Mouse (Mus musculus): ENCODE measurements around the gene Rgs18. TPM values are rescaled to one million over a fixed set of nuclear protein-coding genes. Genes with fewer than 3 reads are reported as not detected.

Gene Rgs18
- 0.28 TPM in 1 of 2 replicates, not detected in the other for polyA plus RNA-seq (2014; fragmentation: Nextera tagmentation; extraction: Ambion mirVana)

- Histone ChIP-seq H3K9ac (ENCODE audit: low read length) (no peak within 1 kb of the TSS), H3K9me3 (ENCODE audit: control insufficient read depth, low read length) (no peaks in the 10 kb centered on the region), H3K27me3 (ENCODE audit: control insufficient read depth, insufficient read depth, low read length) (no peaks in the 10 kb centered on the region), H3K4me3 (ENCODE audit: control insufficient read depth in 1 of 2, insufficient read depth in 1 of 2, low read depth in 1 of 2, low read length in 2 of 2) (no peak within 1 kb of the TSS), H3K27ac (replicated peaks in 1 of 2; ENCODE audit: control insufficient read depth in 1 of 2, insufficient read depth in 1 of 2, low read depth in 2 of 2, low read length in 2 of 2) (no peak within 1 kb of the TSS), H3K4me2 (ENCODE audit: low read length) (no peak within 1 kb of the TSS), H3K4me1 (ENCODE audit: control insufficient read depth in 2 of 2, insufficient read depth in 2 of 2, low read length in 2 of 2) (no peaks in the 10 kb centered on the region), H3K36me3 (ENCODE audit: control insufficient read depth, insufficient read depth, low read length) (no peaks in the 10 kb centered on the region)
- 81% methylated on average over 5 of the region's 5 CpGs for WGBS
- no peak for ATAC-seq (ENCODE audit: insufficient number of reproducible peaks, insufficient read depth, low FRiP score, low read depth)
These were observed at the start of gene Rgs18 for GRCm38 (mm10) chr1:144775331-144775730. Rgs18 (minus strand) TSS chr1:144775435.

GRCm38 (mm10) chr1:144774394-144774793 lies 841 bp downstream of the Rgs18 start:
- WGBS: 68% methylated on average over 1 of the region's 1 CpGs

GRCm38 (mm10) chr1:144766218-144766617 lies 9.0 kb downstream of the Rgs18 start:
- no peak overlapping the region for H3K4me2 ChIP-seq (ENCODE audit: low read length)
- no peaks in the 10 kb centered on the region for H3K9me3 ChIP-seq (ENCODE audit: control insufficient read depth, low read length)
- no peaks in the 10 kb centered on the region for H3K27me3 ChIP-seq (ENCODE audit: control insufficient read depth, insufficient read depth, low read length)
- 53% methylated on average over 2 of the region's 2 CpGs for WGBS
- H3K4me3 ChIP-seq (ENCODE audit: control insufficient read depth in 1 of 2, insufficient read depth in 1 of 2, low read depth in 1 of 2, low read length in 2 of 2): no peak overlapping the region
- no peaks in the 10 kb centered on the region for H3K36me3 ChIP-seq (ENCODE audit: control insufficient read depth, insufficient read depth, low read length)
- no peak overlapping the region for H3K27ac ChIP-seq (replicated peaks in 1 of 2; ENCODE audit: control insufficient read depth in 1 of 2, insufficient read depth in 1 of 2, low read depth in 2 of 2, low read length in 2 of 2)
- H3K4me1 ChIP-seq (ENCODE audit: control insufficient read depth in 2 of 2, insufficient read depth in 2 of 2, low read length in 2 of 2): no peaks in the 10 kb centered on the region
- no peak overlapping the region for H3K9ac ChIP-seq (ENCODE audit: low read length)
- no peak for ATAC-seq (ENCODE audit: insufficient number of reproducible peaks, insufficient read depth, low FRiP score, low read depth)

More at GRCm38 (mm10) chr1:144774394-144774793, 841 bp downstream of the Rgs18 start:
- Histone ChIP-seq H3K9ac (ENCODE audit: low read length) (no peak overlapping the region), H3K4me1 (ENCODE audit: control insufficient read depth in 2 of 2, insufficient read depth in 2 of 2, low read length in 2 of 2) (no peaks in the 10 kb centered on the region), H3K4me3 (ENCODE audit: control insufficient read depth in 1 of 2, insufficient read depth in 1 of 2, low read depth in 1 of 2, low read length in 2 of 2) (no peak overlapping the region), H3K4me2 (ENCODE audit: low read length) (no peak overlapping the region), H3K27ac (replicated peaks in 1 of 2; ENCODE audit: control insufficient read depth in 1 of 2, insufficient read depth in 1 of 2, low read depth in 2 of 2, low read length in 2 of 2) (no peak overlapping the region), H3K27me3 (ENCODE audit: control insufficient read depth, insufficient read depth, low read length) (no peaks in the 10 kb centered on the region), H3K36me3 (ENCODE audit: control insufficient read depth, insufficient read depth, low read length) (no peaks in the 10 kb centered on the region), H3K9me3 (ENCODE audit: control insufficient read depth, low read length) (no peaks in the 10 kb centered on the region)
- ATAC-seq (ENCODE audit: insufficient number of reproducible peaks, insufficient read depth, low FRiP score, low read depth): no peak

- H3K4me2 ChIP-seq (ENCODE audit: low read length): no peak overlapping the region
- H3K9ac ChIP-seq (ENCODE audit: low read length): no peak overlapping the region
- no peaks in the 10 kb centered on the region for H3K27me3 ChIP-seq (ENCODE audit: control insufficient read depth, insufficient read depth, low read length)
- no peaks in the 10 kb centered on the region for H3K9me3 ChIP-seq (ENCODE audit: control insufficient read depth, low read length)
- no peaks in the 10 kb centered on the region for H3K36me3 ChIP-seq (ENCODE audit: control insufficient read depth, insufficient read depth, low read length)
- H3K4me1 ChIP-seq (ENCODE audit: control insufficient read depth in 2 of 2, insufficient read depth in 2 of 2, low read length in 2 of 2): no peaks in the 10 kb centered on the region
- no peak overlapping the region for H3K27ac ChIP-seq (replicated peaks in 1 of 2; ENCODE audit: control insufficient read depth in 1 of 2, insufficient read depth in 1 of 2, low read depth in 2 of 2, low read length in 2 of 2)
- 81% methylated on average over 3 of the region's 3 CpGs for WGBS
- ATAC-seq (ENCODE audit: insufficient number of reproducible peaks, insufficient read depth, low FRiP score, low read depth): no peak
- H3K4me3 ChIP-seq (ENCODE audit: control insufficient read depth in 1 of 2, insufficient read depth in 1 of 2, low read depth in 1 of 2, low read length in 2 of 2): no peak overlapping the region
These were observed 14.4 kb downstream of the Rgs18 start for GRCm38 (mm10) chr1:144760792-144761191.

GRCm38 (mm10) chr1:144750763-144751162 lies 24.5 kb downstream of the Rgs18 start:
- no peak overlapping the region for H3K27ac ChIP-seq (replicated peaks in 1 of 2; ENCODE audit: control insufficient read depth in 1 of 2, insufficient read depth in 1 of 2, low read depth in 2 of 2, low read length in 2 of 2)
- H3K4me1 ChIP-seq (ENCODE audit: control insufficient read depth in 2 of 2, insufficient read depth in 2 of 2, low read length in 2 of 2): no peaks in the 10 kb centered on the region
- H3K9ac ChIP-seq (ENCODE audit: low read length): no peak overlapping the region
- WGBS: 65% methylated on average over 3 of the region's 3 CpGs
- H3K4me2 ChIP-seq (ENCODE audit: low read length): no peak overlapping the region
- no peaks in the 10 kb centered on the region for H3K36me3 ChIP-seq (ENCODE audit: control insufficient read depth, insufficient read depth, low read length)
- no peak overlapping the region for H3K4me3 ChIP-seq (ENCODE audit: control insufficient read depth in 1 of 2, insufficient read depth in 1 of 2, low read depth in 1 of 2, low read length in 2 of 2)
- H3K9me3 ChIP-seq (ENCODE audit: control insufficient read depth, low read length): no peaks in the 10 kb centered on the region
- no peak for ATAC-seq (ENCODE audit: insufficient number of reproducible peaks, insufficient read depth, low FRiP score, low read depth)
- no peaks in the 10 kb centered on the region for H3K27me3 ChIP-seq (ENCODE audit: control insufficient read depth, insufficient read depth, low read length)

GRCm38 (mm10) chr1:144746182-144746581 lies 29.1 kb downstream of the Rgs18 start:
- no peaks in the 10 kb centered on the region for H3K9me3 ChIP-seq (ENCODE audit: control insufficient read depth, low read length)
- H3K36me3 ChIP-seq (ENCODE audit: control insufficient read depth, insufficient read depth, low read length): no peaks in the 10 kb centered on the region
- H3K27me3 ChIP-seq (ENCODE audit: control insufficient read depth, insufficient read depth, low read length): no peaks in the 10 kb centered on the region
- 90% methylated on average over 1 of the region's 1 CpGs for WGBS
- H3K27ac ChIP-seq (replicated peaks in 1 of 2; ENCODE audit: control insufficient read depth in 1 of 2, insufficient read depth in 1 of 2, low read depth in 2 of 2, low read length in 2 of 2): no peak overlapping the region
- H3K4me2 ChIP-seq (ENCODE audit: low read length): no peak overlapping the region
- ATAC-seq (ENCODE audit: insufficient number of reproducible peaks, insufficient read depth, low FRiP score, low read depth): no peak
- no peak overlapping the region for H3K9ac ChIP-seq (ENCODE audit: low read length)
- no peak overlapping the region for H3K4me3 ChIP-seq (ENCODE audit: control insufficient read depth in 1 of 2, insufficient read depth in 1 of 2, low read depth in 1 of 2, low read length in 2 of 2)
- H3K4me1 ChIP-seq (ENCODE audit: control insufficient read depth in 2 of 2, insufficient read depth in 2 of 2, low read length in 2 of 2): no peaks in the 10 kb centered on the region

GRCm38 (mm10) chr1:144737739-144738138 lies 37.5 kb downstream of the Rgs18 start:
- Histone ChIP-seq H3K9ac (ENCODE audit: low read length) (no peak overlapping the region), H3K4me2 (ENCODE audit: low read length) (no peak overlapping the region), H3K36me3 (ENCODE audit: control insufficient read depth, insufficient read depth, low read length) (no peaks in the 10 kb centered on the region), H3K4me1 (ENCODE audit: control insufficient read depth in 2 of 2, insufficient read depth in 2 of 2, low read length in 2 of 2) (no peaks in the 10 kb centered on the region), H3K9me3 (ENCODE audit: control insufficient read depth, low read length) (no peaks in the 10 kb centered on the region), H3K4me3 (ENCODE audit: control insufficient read depth in 1 of 2, insufficient read depth in 1 of 2, low read depth in 1 of 2, low read length in 2 of 2) (no peak overlapping the region), H3K27me3 (ENCODE audit: control insufficient read depth, insufficient read depth, low read length) (no peaks in the 10 kb centered on the region), H3K27ac (replicated peaks in 1 of 2; ENCODE audit: control insufficient read depth in 1 of 2, insufficient read depth in 1 of 2, low read depth in 2 of 2, low read length in 2 of 2) (no peak overlapping the region)
- ATAC-seq (ENCODE audit: insufficient number of reproducible peaks, insufficient read depth, low FRiP score, low read depth): no peak
- 74% methylated on average over 6 of the region's 6 CpGs for WGBS

GRCm38 (mm10) chr1:144720736-144721135 lies 54.5 kb downstream of the Rgs18 start:
- H3K36me3 ChIP-seq (ENCODE audit: control insufficient read depth, insufficient read depth, low read length): no peaks in the 10 kb centered on the region
- H3K4me3 ChIP-seq (ENCODE audit: control insufficient read depth in 1 of 2, insufficient read depth in 1 of 2, low read depth in 1 of 2, low read length in 2 of 2): no peak overlapping the region
- no peak overlapping the region for H3K4me2 ChIP-seq (ENCODE audit: low read length)
- no peak overlapping the region for H3K27ac ChIP-seq (replicated peaks in 1 of 2; ENCODE audit: control insufficient read depth in 1 of 2, insufficient read depth in 1 of 2, low read depth in 2 of 2, low read length in 2 of 2)
- ATAC-seq (ENCODE audit: insufficient number of reproducible peaks, insufficient read depth, low FRiP score, low read depth): no peak
- H3K9me3 ChIP-seq (ENCODE audit: control insufficient read depth, low read length): no peaks in the 10 kb centered on the region
- WGBS: 72% methylated on average over 4 of the region's 4 CpGs
- no peaks in the 10 kb centered on the region for H3K27me3 ChIP-seq (ENCODE audit: control insufficient read depth, insufficient read depth, low read length)
- no peak overlapping the region for H3K9ac ChIP-seq (ENCODE audit: low read length)
- no peaks in the 10 kb centered on the region for H3K4me1 ChIP-seq (ENCODE audit: control insufficient read depth in 2 of 2, insufficient read depth in 2 of 2, low read length in 2 of 2)
